Mouse (Mus musculus): ENCODE results near the gene Tmprss4. TPM values are rescaled to one million over a fixed set of nuclear protein-coding genes. Genes with fewer than 3 reads are reported as not detected.

Tmprss4 gene
- polyA plus RNA-seq, 1 experiment: 1.2 TPM

GRCm38 (mm10) chr9:45126941-45127340, 77.0 kb downstream of the Tmprss4 start:
- WGBS: 52% methylated on average over 7 of the region's 7 CpGs
- TF ChIP-seq CTCF (conservative IDR thresholded peaks at IDR 0.05; ENCODE audit: insufficient read depth, insufficient read length, low read depth, low read length): no peak
- TF ChIP-seq POLR2A (IDR thresholded peaks at IDR 0.05; ENCODE audit: low read depth, low read length): no peak
- no peaks in the 10 kb centered on the region for H3K27me3 ChIP-seq (replicated peaks; ENCODE audit: control insufficient read depth, insufficient read depth, low read length)
- no peak for DNase-seq
- no peaks in the 10 kb centered on the region for H3K36me3 ChIP-seq (ENCODE audit: control insufficient read depth, insufficient read depth, low read length)
- no peak overlapping the region for H3K4me3 ChIP-seq (ENCODE audit: insufficient read depth, low read depth, low read length)
- H3K4me1 ChIP-seq (ENCODE audit: control insufficient read depth, insufficient read depth, low read length): no peaks in the 10 kb centered on the region
- no peak overlapping the region for H3K27ac ChIP-seq (ENCODE audit: insufficient read depth, low read depth, low read length)

- no peak for DNase-seq
Measured at GRCm38 (mm10) chr9:45125211-45125610, 78.7 kb downstream of the Tmprss4 start.

More at GRCm38 (mm10) chr9:45125211-45125610, 78.7 kb downstream of the Tmprss4 start:
- 88% methylated on average over 14 of the region's 14 CpGs for whole genome bisulfite sequencing
- Histone ChIP-seq H3K27ac (ENCODE audit: insufficient read depth, low read depth, low read length) (no peak overlapping the region), H3K36me3 (ENCODE audit: control insufficient read depth, insufficient read depth, low read length) (no peaks in the 10 kb centered on the region), H3K4me1 (ENCODE audit: control insufficient read depth, insufficient read depth, low read length) (no peaks in the 10 kb centered on the region), H3K27me3 (replicated peaks; ENCODE audit: control insufficient read depth, insufficient read depth, low read length) (no peaks in the 10 kb centered on the region), H3K4me3 (ENCODE audit: insufficient read depth, low read depth, low read length) (no peak overlapping the region)
- TF ChIP-seq CTCF (conservative IDR thresholded peaks at IDR 0.05; ENCODE audit: insufficient read depth, insufficient read length, low read depth, low read length): no peak
- no peak for TF ChIP-seq POLR2A (IDR thresholded peaks at IDR 0.05; ENCODE audit: low read depth, low read length)

Other genes with a start within 250 kb of the Tmprss4 start
- 15.9 and 18.3 TPM in 2 replicates for gene Ube4a, start 238.5 kb downstream of the Tmprss4 start, polyA plus RNA-seq (2012; rRNA removed)
- gene Cd3g, start 223.7 kb downstream of the Tmprss4 start, polyA plus RNA-seq (2012; rRNA removed): 0.57 and 3.2 TPM in 2 replicates
- gene Cd3d, start 222.3 kb downstream of the Tmprss4 start, polyA plus RNA-seq (2012; rRNA removed): 0.19 and 2.9 TPM in 2 replicates
- gene Cd3e, start 194.5 kb downstream of the Tmprss4 start, polyA plus RNA-seq (2012; rRNA removed): 0.52 and 3.6 TPM in 2 replicates
- gene Mpzl2, start 164.3 kb downstream of the Tmprss4 start, polyA plus RNA-seq (2012; rRNA removed): 18.8 TPM in 2 replicates
- 2.6 TPM in 2 replicates for gene Mpzl3, start 148.9 kb downstream of the Tmprss4 start, polyA plus RNA-seq (2012; rRNA removed)
- 0.08 and 0.53 TPM in 2 replicates for gene Jaml, start 124.9 kb downstream of the Tmprss4 start, polyA plus RNA-seq (2012; rRNA removed)
- 0.45 and 0.58 TPM in 2 replicates for gene Scn2b, start 86.3 kb downstream of the Tmprss4 start, polyA plus RNA-seq (2012; rRNA removed)
- 13.3 and 13.8 TPM in 2 replicates for gene Scn4b, start 65.7 kb downstream of the Tmprss4 start, polyA plus RNA-seq (2012; rRNA removed)
- gene BC049352, start 22.1 kb downstream of the Tmprss4 start, polyA plus RNA-seq (2012; rRNA removed): 2.7 and 2.9 TPM in 2 replicates
- gene Il10ra, start 65.1 kb upstream of the Tmprss4 start, polyA plus RNA-seq (2012; rRNA removed): 3.3 and 5.3 TPM in 2 replicates
- gene Tmprss13, start 115.0 kb upstream of the Tmprss4 start, polyA plus RNA-seq (2012; rRNA removed): 0.56 and 0.64 TPM in 2 replicates
- gene Fxyd6, start 166.1 kb upstream of the Tmprss4 start, polyA plus RNA-seq (2012; rRNA removed): 16.3 and 20.3 TPM in 2 replicates
- gene Fxyd2, start 195.6 kb upstream of the Tmprss4 start, polyA plus RNA-seq (2012; rRNA removed): 8,481 and 8,923 TPM in 2 replicates
- 0.43 and 0.80 TPM in 2 replicates for gene Dscaml1, start 222.5 kb upstream of the Tmprss4 start, polyA plus RNA-seq (2012; rRNA removed)